Mouse (Mus musculus) heart, adult 2 months (tissue): ENCODE measurements at regions not wholly inside any gene's neighbourhood (a gene's known extent, or its start where the extent isn't known, plus 50 kb on each side); places are given as distances from the start of the nearest gene placed in this dataset.

Experiments used
- CTCF ChIP-seq: fragments of 200-600 bp; IDR thresholded peaks from 2 replicates; pipeline ENCODE4 v1.8.1; 2022; ENCODE audit warnings: antibody characterized with exemption, mild to moderate bottlenecking, moderate library complexity
- EP300 ChIP-seq: fragments of 200-500 bp; IDR thresholded peaks from 2 replicates; pipeline ENCODE4 v1.6.1; 2011; ENCODE audit warnings: low read depth, low read length, control low read depth; ENCODE audit not compliant: insufficient read depth

DNA sequence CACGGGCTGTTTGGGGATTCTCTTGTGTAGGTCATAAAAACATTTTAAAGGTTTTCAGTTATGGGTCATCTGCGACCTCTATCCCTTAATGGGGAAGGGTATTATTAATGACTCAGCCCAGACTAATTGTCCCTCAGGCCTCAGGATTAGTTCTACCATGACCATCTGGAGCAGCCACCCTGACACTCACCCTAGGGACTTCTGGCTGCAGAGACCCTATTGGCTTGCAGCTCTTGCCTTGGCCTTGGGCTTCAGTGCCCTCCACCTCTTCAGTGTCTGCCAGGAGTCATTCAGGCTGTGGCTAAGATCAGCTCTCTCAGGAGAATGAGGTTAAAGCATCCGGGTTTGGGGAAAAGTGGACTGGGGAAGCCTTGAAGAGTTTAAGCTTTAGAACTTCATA is 423.3 kb downstream of the Gm10295 start:
- TF ChIP-seq CTCF (no peak), EP300 (no peak)
